ENCODE assay signal across 14 mouse cellular contexts in genomic region chr19:44834218-44835041, GRCm38 (mm10).
A peak's percentile ranks its signal among the peaks of the same experiment; 100 is the strongest.
DNase-seq lines count a peak whose midpoint lies in the region; ATAC-seq and TF ChIP-seq lines count a peak whose summit lies in the region.
"Had no signal": no experiment of that assay in that cellular context is flagged by ENCODE, and none has a peak within 500 bp of the region (broad histone marks: within the 10 kb centered on the region; RNA-seq: fewer than 3 reads in every experiment).

No protein-coding gene starts in this region.

- ATAC-seq in embryonic facial prominence, embryonic 11.5 days (replicated peaks; ENCODE audit: insufficient number of reproducible peaks, low FRiP score, low TSS enrichment, low read depth) = peak; percentile 16; the same call in 1 of the 2 replicates
- ATAC-seq in hindbrain, embryonic 15.5 days (ENCODE audit: low FRiP score, low read depth) = peak; percentile 25; the same call in 1 of the 2 replicates
- peak; percentile 88 for ATAC-seq in kidney, embryonic 16.5 days (ENCODE audit: low FRiP score, low TSS enrichment)
- peak; percentile 25; the same call in 1 of the 2 replicates for ATAC-seq in neural tube, embryonic 12.5 days (ENCODE audit: low FRiP score, low read depth)
- ATAC-seq in inflammation-experienced regulatory T-cells, adult 6 months = no peak
- ATAC-seq in lung, postnatal 0 days = no peak

- no peak overlapping the region for H3K9ac ChIP-seq in embryonic facial prominence, embryonic 11.5 days (replicated peaks; ENCODE audit: low read length)
- no peak overlapping the region for H3K9ac ChIP-seq in hindbrain, embryonic 15.5 days
- H3K9ac ChIP-seq in kidney, embryonic 16.5 days (replicated peaks; ENCODE audit: low read length) = no peak overlapping the region
- no peak overlapping the region for H3K9ac ChIP-seq in neural tube, embryonic 12.5 days
- H3K9ac ChIP-seq in lung, postnatal 0 days (replicated peaks; ENCODE audit: low read depth) = no peak overlapping the region
- H3K9ac ChIP-seq: liver, embryonic 13.5 days had no signal

- H3K36me3 ChIP-seq in embryonic facial prominence, embryonic 11.5 days (replicated peaks; ENCODE audit: control insufficient read depth, insufficient read depth, low read depth, low read length) = no peaks in the 10 kb centered on the region
- no peaks in the 10 kb centered on the region for H3K36me3 ChIP-seq in hindbrain, embryonic 15.5 days
- 0 out of 2 replicates have a peak, but pooled peaks cover 7% of the 10 kb centered on the region for H3K36me3 ChIP-seq in kidney, embryonic 16.5 days (ENCODE audit: insufficient read depth, low read length)
- H3K36me3 ChIP-seq in neural tube, embryonic 12.5 days = no peaks in the 10 kb centered on the region
- H3K36me3 ChIP-seq in lung, postnatal 0 days (ENCODE audit: insufficient read depth, low read length) = no peaks in the 10 kb centered on the region
- H3K36me3 ChIP-seq: embryonic facial prominence, embryonic 13.5 days; forebrain, embryonic 10.5 days; liver, embryonic 13.5 days; midbrain, embryonic 12.5 days had no signal

- no peak for TF ChIP-seq EP300 in lung, postnatal 0 days (IDR thresholded peaks at IDR 0.05)

- no peak for TF ChIP-seq CTCF in lung, postnatal 0 days (IDR thresholded peaks at IDR 0.05)

- no peak overlapping the region for H3K27ac ChIP-seq in embryonic facial prominence, embryonic 11.5 days (replicated peaks; ENCODE audit: low read depth, low read length)
- H3K27ac ChIP-seq in hindbrain, embryonic 15.5 days (replicated peaks) = peak overlapping the region; percentile 21
- H3K27ac ChIP-seq in kidney, embryonic 16.5 days (ENCODE audit: low read length) = peak overlapping the region; percentile 84
- H3K27ac ChIP-seq in neural tube, embryonic 12.5 days = 0 out of 2 replicates have a peak overlapping the region, but pooled peaks have one; percentile 4
- H3K27ac ChIP-seq in lung, postnatal 0 days (ENCODE audit: low read length) = no peak overlapping the region
- H3K27ac ChIP-seq: embryonic facial prominence, embryonic 13.5 days; liver, embryonic 13.5 days; midbrain, embryonic 12.5 days had no signal

- no peak overlapping the region; the same call in 1 of the 2 replicates for H3K4me2 ChIP-seq in embryonic facial prominence, embryonic 11.5 days (ENCODE audit: low read depth, low read length)
- no peak overlapping the region for H3K4me2 ChIP-seq in hindbrain, embryonic 15.5 days
- no peak overlapping the region for H3K4me2 ChIP-seq in kidney, embryonic 16.5 days (replicated peaks; ENCODE audit: low read depth, low read length)
- peak overlapping the region; percentile 72; the same call in 1 of the 2 replicates for H3K4me2 ChIP-seq in neural tube, embryonic 12.5 days (replicated peaks)
- H3K4me2 ChIP-seq in lung, postnatal 0 days (replicated peaks; ENCODE audit: low read depth, low read length) = no peak overlapping the region
- H3K4me2 ChIP-seq: liver, embryonic 13.5 days had no signal

- no peak overlapping the region for H3K4me3 ChIP-seq in embryonic facial prominence, embryonic 11.5 days (ENCODE audit: low read depth, low read length)
- no peak overlapping the region for H3K4me3 ChIP-seq in hindbrain, embryonic 15.5 days
- H3K4me3 ChIP-seq in kidney, embryonic 16.5 days (ENCODE audit: low read length) = no peak overlapping the region
- no peak overlapping the region for H3K4me3 ChIP-seq in neural tube, embryonic 12.5 days
- no peak overlapping the region for H3K4me3 ChIP-seq in lung, postnatal 0 days (ENCODE audit: low read depth, low read length)
- H3K4me3 ChIP-seq: liver, embryonic 13.5 days had no signal

- 8% methylated on average over 11 of the region's 11 CpGs for WGBS in embryonic facial prominence, embryonic 11.5 days
- 11% methylated on average over 11 of the region's 11 CpGs for WGBS in hindbrain, embryonic 15.5 days
- WGBS in kidney, embryonic 16.5 days = 5% methylated on average over 11 of the region's 11 CpGs
- 6% methylated on average over 11 of the region's 11 CpGs for WGBS in neural tube, embryonic 12.5 days
- 8% methylated on average over 9 of the region's 11 CpGs for WGBS in lung, postnatal 0 days

- H3K4me1 ChIP-seq in embryonic facial prominence, embryonic 11.5 days (ENCODE audit: control insufficient read depth, insufficient read depth, low read length) = peaks cover 10% of the 10 kb centered on the region
- peaks cover 44% of the 10 kb centered on the region for H3K4me1 ChIP-seq in hindbrain, embryonic 15.5 days (replicated peaks)
- H3K4me1 ChIP-seq in kidney, embryonic 16.5 days (ENCODE audit: insufficient read depth, low read length) = peaks cover 55% of the 10 kb centered on the region
- H3K4me1 ChIP-seq in neural tube, embryonic 12.5 days = peaks cover 31% of the 10 kb centered on the region
- H3K4me1 ChIP-seq in lung, postnatal 0 days (ENCODE audit: insufficient read depth, low read depth, low read length) = peaks cover 19% of the 10 kb centered on the region; the same call in 1 of the 2 replicates

- H3K9me3 ChIP-seq in embryonic facial prominence, embryonic 11.5 days (replicated peaks; ENCODE audit: control insufficient read depth, low read length) = no peaks in the 10 kb centered on the region
- H3K9me3 ChIP-seq in hindbrain, embryonic 15.5 days = no peaks in the 10 kb centered on the region
- no peaks in the 10 kb centered on the region for H3K9me3 ChIP-seq in kidney, embryonic 16.5 days (ENCODE audit: low read length)
- no peaks in the 10 kb centered on the region for H3K9me3 ChIP-seq in neural tube, embryonic 12.5 days
- H3K9me3 ChIP-seq in lung, postnatal 0 days (ENCODE audit: low read length) = no peaks in the 10 kb centered on the region
- H3K9me3 ChIP-seq: embryonic facial prominence, embryonic 13.5 days; forebrain, embryonic 10.5 days; liver, embryonic 13.5 days; midbrain, embryonic 12.5 days had no signal

- peaks cover 60% of the 10 kb centered on the region for H3K27me3 ChIP-seq in embryonic facial prominence, embryonic 11.5 days (ENCODE audit: control insufficient read depth, insufficient read depth, low read length)
- H3K27me3 ChIP-seq in hindbrain, embryonic 15.5 days = peaks cover 56% of the 10 kb centered on the region
- peaks cover 43% of the 10 kb centered on the region for H3K27me3 ChIP-seq in kidney, embryonic 16.5 days (ENCODE audit: insufficient read depth, low read length)
- H3K27me3 ChIP-seq in neural tube, embryonic 12.5 days (replicated peaks) = peaks cover 80% of the 10 kb centered on the region
- H3K27me3 ChIP-seq in lung, postnatal 0 days (replicated peaks; ENCODE audit: insufficient read depth, low read length) = peaks cover 61% of the 10 kb centered on the region

- DNase-seq in embryonic facial prominence, embryonic 11.5 days (ENCODE audit: low spot score) = no peak
- no peak for DNase-seq in lung, postnatal 0 days (ENCODE audit: low spot score)
- no peak for DNase-seq in spleen, postnatal 14 days (ENCODE audit: low spot score in 2 of 2)
- DNase-seq: cerebellum, adult 9-11 months; liver, embryonic 13.5 days; right cerebral cortex, postnatal 25 days; thymus, adult 18-20 months had no signal

Comparison
In these comparisons a context has a peak if more than half of its experiments do, and no peak if none do; other contexts are left out.
1. ATAC-seq: peak in embryonic facial prominence, embryonic 11.5 days (single experiment), hindbrain, embryonic 15.5 days (single experiment), kidney, embryonic 16.5 days (single experiment) and neural tube, embryonic 12.5 days (single experiment); none in inflammation-experienced regulatory T-cells, adult 6 months (single experiment) and lung, postnatal 0 days (single experiment).
2. H3K27ac ChIP-seq: peak in hindbrain, embryonic 15.5 days (single experiment), kidney, embryonic 16.5 days (single experiment) and neural tube, embryonic 12.5 days (single experiment); none in embryonic facial prominence, embryonic 11.5 days (single experiment) and lung, postnatal 0 days (single experiment).